Mouse (Mus musculus) cerebellum, adult 11 months (tissue): ENCODE measurements around the gene Tlcd2.

Source experiments
- DNase-seq: peaks from one replicate; pipeline ENCODE4 v3.0.0; 2022

Gene Tlcd2

DNA sequence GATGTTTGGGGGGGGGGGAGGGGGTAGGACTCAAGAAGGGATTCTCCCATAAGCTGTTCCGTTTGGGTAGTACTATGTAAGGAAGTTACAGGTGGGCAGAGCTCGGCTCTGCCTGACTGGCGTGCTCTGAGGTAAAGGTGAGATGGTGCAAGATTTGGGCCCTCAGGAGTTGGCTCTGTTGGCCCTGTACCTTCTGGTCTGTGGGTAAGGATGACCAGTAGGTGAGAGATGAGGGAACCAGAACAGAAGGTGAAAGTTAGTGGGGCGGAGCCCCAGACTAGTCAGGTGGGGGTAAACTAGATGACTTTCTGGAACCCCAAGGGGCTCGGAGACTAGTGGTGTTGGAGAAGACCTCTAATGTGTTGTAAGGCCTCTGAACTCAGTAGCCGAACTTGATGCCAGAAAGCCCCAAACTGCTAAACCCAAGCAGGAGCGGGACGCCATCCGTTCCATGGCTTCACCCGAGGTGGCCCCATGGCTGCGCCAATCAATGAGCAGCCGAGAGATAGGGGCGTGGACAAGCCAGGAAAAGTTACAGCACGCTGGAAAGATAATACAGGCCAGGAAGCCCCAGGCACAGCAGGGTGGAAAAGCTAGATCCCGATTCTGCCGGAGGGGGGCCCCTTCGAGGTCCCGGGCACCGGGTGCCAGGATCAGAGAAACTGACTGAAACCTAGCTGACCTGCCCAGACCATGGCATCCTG lies 6.1 kb downstream of the Tlcd2 start:
- no peak for DNase-seq

DNA sequence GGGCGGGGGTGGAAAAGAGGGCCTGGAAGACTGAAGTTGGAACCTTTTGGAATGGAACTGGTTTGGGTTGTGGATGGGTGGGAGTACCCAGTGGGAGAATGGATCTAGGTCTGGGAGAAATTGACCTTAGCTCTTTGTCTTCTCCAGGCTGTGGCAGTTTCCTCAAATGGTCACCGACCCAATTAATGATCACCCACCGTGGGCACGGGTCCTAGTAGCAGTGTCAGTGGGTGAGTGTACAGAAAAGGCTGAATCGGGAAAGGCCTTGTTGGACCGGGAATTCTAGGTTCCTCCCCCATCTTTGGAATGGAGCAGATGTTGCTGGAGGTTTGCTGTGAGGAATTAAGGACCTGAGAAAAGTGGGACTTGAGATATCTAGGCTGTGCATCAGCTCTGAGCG lies 6.9 kb downstream of the Tlcd2 start:
- no peak for DNase-seq

DNA sequence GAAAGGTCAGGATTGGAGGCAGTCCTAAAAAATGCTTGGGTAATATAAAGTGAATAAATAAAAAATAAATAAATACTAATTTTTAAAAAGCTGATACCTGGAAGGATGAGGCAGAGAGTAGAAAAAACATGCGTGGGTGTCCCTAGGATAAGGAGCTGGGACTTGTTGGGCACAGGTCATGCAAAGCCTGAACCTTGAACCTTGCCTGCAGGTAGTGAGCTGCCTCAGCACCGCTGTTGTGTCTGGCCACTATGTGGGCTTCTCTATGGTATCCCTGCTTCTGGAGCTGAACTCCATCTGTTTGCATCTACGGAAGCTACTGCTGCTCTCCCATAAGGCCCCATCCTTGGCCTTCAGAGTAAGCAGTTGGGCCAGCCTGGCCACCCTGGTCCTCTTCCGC lies 7.7 kb downstream of the Tlcd2 start:
- no peak for DNase-seq

DNA sequence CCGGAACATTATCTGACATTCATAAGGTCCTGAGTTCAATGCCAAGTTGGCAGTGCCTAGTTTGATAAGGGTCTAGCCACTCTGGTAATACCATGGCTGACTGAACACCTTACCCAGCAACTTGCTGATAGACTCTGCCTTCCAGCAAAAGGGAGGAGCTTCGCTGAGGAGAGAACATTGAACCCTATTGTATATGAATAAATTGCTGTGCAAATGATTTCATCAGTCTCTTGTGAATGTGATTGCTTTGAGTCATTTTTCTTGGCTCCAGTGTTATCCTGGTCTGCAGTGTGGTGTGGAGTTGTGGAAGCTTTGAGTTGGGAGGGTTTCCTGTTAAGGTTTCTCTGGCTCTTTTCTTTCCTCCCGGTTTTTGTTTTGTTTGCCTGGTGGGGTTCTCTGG lies 9.2 kb downstream of the Tlcd2 start:
- no peak for DNase-seq

DNA sequence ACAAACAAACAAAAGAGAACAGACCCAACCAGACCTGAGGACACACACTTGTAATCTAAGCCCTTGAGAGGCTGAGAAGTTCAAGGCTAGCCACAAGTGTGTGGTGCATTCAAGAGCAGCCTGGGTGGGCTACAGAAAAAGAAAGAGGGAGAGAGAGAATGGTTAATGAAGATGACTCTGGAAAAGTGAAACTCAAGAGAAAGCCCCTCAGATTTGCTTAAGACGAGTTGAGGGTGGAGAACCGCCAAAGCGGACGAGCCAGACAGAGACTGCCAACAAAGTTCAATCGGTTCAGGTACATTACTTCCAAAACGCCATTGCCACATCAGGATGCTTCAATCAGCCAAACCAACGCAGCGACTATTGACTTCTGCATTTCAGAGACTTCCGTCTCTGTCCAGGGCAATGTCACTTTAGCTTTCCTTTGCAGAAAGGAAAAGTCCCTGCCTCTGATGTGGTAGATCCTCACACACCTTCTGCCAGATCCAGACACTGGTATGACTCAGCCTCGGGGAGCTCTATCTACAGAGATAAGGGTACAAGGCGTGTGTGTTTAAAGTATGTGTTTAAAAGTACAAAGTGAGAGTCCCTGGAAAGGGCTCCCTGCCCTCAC lies 11.1 kb downstream of the Tlcd2 start:
- no peak for DNase-seq

DNA sequence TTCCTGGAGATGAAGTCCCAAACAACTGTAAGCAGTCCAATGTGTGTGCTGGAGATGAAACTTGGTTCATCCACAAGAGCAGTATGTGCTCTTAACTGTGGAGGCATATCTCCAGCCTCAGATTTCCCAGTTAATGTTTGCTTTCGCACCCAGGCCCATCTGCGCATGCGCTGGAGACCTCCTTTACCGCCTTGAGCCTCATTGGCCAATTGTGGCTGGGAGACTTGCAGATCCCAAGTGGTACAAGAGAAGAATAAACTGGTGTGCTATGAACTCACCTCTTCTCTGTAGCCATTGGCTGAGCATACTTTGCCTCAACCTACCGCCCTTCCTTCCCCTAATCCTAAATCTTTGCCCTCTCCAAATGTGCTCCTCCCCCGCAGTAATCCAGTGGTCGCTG lies 11.9 kb downstream of the Tlcd2 start:
- no peak for DNase-seq

DNA sequence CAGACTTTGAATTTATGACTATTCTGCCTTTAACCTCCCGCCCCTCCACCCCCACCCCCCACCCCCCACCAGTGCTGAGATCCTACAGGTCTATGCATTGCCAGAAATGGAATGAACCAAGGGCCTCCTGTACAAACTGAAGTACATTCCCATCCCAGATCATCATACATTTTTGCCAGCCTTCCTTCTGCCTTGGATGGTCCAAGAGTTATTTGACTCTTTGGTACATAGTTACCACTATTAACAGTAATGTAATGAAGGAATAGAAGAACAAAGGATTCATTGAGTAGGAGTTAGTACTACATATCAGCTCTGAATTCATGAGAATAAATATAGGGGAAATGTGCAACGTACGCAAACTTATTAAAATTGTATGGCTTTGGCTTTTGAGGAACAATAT lies 24.7 kb downstream of the Tlcd2 start:
- no peak for DNase-seq

DNA sequence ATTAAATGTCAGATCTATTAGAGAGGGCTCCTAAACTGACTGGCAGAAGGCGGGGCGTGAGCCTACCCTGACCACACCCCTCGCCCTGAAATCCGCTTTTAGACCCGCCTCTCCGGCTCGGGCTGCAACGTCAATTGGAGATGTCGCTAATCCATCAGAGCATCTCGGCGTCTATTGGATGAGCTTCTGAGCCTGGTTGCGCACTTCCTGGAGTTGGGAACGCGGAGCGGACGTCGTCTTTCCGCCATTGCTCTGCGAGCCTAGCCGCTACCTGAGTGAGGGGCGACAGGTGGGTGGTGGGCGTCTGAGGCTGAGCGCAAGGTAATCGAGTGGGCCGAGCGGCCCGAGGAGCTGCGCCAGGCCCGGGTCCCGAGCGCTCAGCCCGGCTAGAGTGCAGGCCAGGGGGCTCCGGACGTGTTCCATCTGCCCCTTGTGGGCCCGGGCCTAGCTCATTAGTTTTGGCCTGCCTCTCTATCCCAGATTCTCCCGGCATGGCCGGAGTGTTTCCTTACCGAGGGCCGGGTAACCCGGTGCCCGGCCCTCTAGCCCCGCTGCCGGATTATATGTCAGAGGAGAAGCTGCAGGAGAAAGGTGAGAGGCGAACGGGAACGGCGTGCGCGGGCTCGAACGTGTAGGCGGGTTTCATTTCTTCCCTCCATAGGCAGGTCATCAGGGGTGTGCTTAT lies 25.2 kb downstream of the Tlcd2 start, which contains the start of gene Prpf8:
Gene Prpf8, plus strand, starts transcription at position 216 of the 685 bp plus-strand sequence.
- peak; percentile 96 for DNase-seq

DNA sequence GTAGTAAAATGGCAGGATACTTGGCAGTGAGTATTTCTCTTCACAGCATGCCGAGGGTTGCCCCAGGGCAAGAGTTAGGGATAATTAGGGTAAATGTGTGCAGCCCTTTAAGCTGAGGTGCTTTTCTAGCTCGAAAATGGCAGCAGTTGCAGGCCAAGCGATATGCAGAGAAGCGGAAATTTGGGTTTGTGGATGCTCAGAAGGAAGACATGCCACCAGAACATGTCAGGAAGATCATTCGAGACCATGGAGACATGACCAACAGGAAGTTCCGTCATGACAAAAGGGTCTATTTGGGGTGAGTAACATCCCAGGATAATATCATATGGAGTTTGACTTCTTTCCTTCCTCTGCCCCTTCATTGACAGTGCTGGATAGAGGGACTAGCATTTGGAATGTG lies 26.0 kb downstream of the Tlcd2 start:
- DNase-seq = no peak

DNA sequence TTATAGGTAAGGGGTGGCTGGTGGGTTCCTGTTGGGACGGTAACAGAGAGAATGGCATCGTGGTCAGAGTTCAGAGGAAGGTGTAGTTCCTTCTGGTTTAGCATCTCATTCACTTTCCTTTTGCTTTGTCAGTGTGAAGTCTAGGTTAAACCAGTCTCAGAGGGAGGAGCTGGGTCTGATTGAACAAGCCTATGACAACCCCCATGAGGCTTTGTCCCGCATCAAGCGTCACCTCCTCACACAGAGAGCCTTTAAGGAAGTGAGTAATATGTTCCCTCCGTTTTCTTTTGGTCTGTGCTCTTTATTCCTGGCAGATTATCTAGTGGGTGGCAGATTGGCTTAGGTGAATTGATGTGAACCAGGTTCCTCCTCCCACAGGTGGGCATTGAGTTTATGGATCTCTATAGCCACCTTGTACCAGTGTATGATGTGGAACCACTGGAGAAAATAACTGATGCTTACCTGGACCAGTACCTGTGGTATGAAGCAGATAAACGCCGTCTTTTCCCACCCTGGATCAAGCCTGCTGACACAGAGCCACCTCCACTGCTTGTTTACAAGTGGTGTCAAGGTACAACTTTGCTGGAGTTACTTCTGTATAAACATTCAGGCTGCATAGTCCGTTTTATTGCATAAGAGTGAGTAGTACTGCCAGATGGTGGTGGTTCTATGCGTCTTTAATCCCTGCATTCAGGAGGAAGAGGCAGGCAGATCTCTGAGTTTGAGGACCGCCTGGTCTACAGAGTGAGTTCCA lies 33.0 kb downstream of the Tlcd2 start:
- DNase-seq = no peak

DNA sequence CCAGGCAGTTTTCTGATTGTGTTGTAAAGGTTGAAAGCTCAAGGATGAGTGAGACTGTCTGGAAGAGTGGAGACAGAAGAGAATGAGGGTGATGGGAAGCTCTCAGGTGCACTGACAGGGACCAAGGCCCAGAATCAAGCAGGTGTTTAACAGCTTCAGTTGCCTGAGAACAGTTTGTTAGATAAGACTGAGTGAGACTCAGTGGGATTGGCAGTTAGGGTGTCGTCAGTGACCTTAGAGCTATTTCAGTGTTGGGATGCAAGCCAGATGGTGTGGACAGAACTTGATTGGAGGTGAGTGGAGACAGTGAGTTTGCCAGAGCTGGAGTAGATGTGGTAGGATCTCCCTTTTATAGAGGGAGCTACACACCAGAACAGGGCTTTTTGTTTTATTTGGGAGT lies 36.6 kb downstream of the Tlcd2 start:
- DNase-seq = no peak

DNA sequence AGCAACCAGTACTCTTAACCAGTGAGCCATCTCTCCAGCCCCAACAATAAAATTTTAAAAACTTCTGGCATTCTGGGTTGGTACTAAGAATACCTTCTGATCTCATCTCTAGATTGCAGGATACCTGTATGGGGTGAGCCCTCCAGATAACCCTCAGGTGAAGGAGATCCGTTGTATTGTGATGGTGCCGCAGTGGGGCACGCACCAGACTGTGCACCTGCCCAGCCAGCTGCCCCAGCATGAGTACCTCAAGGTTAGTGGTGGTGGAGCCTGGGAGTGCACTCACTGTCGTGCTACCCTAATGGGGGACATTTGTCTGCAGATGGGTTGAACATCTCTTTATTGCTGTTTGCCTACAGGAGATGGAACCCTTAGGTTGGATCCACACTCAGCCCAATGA lies 46.6 kb downstream of the Tlcd2 start:
- DNase-seq = no peak

DNA sequence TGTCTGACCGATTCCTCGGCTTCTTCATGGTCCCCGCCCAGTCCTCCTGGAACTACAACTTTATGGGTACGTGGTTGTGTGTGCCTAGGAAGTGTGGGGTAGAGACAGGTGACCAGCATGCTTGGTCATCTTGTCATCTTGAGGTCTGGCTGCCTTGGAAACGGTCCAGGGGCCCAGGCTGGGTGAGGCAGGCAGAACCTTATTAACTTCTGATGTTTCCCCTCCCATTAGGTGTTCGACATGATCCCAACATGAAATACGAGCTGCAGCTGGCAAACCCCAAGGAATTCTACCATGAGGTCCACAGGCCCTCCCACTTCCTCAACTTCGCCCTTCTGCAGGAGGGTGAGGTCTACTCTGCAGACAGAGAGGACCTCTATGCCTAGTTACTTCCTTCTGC lies 47.4 kb downstream of the Tlcd2 start:
- no peak for DNase-seq

DNA sequence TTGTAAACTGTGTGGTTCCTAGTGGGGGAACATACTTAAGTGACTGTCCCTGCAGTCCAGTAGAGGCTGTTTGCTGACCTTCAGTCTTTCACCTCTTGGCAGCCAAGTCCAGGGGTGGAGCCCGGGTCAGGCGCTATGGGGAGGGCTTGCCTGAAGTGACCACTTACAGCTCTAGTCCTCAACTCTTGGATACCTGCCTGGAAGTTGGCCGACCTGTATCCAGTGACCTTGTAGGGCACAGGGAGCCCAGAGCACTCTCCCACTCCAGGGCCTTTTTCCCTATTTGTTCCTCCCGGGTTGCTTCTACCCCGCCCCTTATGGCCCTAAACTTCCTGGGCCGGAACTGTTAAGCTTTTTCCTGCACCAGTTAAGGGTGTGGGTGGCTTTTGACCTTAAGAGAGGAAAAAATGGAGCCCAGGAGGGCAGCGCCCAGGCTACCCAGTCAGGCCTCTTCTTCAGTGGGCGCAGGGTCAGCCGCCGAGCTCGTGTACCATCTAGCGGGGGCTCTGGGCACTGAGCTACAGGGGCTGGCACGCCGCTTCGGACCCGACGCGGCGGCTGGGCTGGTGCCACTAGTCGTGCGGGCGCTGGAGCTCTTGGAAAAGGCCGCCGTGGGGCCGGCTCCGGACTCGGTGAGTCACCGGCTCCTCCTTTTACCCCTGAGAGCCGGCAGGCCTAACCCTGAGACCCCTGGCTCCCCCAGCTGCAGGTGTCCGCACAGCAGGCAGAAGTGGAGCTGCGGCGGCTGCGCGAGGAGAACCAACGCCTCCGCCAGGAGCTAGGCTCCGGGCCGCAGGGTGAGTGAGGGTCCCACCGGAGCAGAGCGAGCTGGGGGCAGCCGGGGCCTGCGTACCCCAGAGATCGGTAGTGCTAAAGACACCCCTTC lies 48.5 kb downstream of the Tlcd2 start, which contains the start of gene Rilp:
Gene Rilp, plus strand, starts transcription at position 354 of the 886 bp plus-strand sequence.
- DNase-seq = peak; percentile 62

DNA sequence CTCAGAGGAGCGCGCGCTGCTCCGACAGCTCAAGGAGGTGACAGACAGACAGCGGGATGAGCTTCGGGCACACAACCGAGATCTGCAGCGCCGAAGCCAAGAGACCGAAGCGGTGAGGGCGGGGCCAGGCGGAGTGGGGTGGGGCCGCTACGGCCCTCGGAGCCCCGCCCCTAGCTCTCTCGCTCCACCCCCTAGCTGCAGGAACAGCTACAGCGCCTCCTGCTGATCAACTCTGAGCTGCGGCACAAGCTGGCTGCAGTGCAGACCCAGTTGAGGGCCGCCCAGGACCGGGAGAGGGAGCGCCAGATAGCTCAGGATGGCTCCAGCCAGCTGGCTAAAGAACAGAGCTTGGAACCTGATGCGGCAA lies 49.1 kb downstream of the Tlcd2 start:
- peak; percentile 93 for DNase-seq

DNA sequence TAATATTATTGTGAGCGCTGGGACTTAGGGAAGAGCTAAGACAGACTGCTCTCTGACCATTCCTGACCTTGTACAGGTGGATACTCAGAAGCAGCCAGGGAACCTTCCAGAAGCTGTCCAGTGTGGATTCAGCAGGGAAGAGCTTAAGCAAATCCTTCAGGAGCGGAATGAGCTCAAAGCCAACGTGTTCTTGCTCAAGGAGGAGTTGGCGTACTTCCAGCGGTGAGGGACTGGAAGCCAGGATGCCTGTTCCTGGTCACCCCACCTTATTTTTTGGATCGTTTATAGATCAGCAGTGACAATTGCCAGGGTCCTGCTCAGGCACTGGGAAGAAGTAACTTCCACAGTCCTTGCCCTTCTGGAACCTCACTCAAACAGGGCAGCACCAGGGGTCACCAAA lies 49.7 kb downstream of the Tlcd2 start:
- peak; percentile 56 for DNase-seq

DNA sequence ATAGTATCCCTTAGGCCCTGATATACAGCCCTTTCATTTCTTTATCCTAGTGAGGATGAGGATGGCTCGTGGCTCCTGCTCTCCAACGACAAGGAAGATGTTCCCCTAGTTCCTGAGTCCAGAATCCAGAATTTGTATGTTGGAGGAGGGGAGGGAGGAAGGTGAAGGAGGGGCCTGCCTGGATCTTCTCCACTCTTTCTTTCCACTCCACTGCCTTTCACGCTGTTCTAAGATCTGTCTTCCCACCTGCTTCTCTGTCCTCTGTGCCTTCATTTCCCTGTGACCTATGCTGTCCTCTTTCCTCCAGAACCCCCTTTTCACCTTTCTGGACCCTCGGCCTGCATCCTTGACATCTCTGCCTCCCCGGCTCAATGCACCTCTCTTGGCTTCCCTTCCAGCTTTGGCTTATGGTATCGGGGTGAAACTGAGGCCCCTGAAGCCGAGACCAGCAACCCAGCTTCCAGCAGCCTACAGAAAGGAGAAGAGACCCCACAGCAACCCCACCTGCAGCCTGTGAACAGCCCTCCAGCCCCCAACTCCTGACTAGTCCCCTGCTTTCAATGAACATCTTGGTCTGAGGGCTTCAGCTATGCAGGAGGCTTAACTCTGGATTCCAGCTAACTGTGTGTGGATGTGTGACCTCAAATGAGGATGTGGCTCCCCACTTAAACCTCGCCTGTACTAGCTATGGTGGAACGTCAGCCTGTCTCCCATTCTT lies 50.9 kb downstream of the Tlcd2 start:
- DNase-seq = no peak

DNA sequence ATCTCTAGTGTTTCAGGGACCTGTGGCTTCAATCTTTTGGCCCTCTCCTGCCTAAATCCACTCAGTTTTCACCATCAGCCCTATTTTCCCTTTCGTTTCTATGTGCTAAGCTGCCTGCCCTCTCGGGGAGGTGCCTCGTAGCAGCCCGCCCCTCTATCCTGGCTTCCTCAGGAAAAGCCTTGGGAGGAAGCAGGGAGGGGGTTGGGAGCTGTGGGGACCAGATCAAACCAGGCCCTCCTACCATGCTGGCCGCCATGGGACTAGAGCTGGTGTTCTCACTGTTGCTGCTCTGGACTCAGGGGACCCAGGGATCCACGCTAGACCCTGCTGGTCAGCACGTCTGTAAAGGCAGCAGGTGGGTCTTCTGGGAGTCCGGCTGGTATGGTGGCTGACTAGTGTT lies 51.8 kb downstream of the Tlcd2 start, which contains the start of gene Scarf1:
Gene Scarf1, plus strand, starts transcription at position 205 of the 400 bp plus-strand sequence.
- no peak for DNase-seq

DNA sequence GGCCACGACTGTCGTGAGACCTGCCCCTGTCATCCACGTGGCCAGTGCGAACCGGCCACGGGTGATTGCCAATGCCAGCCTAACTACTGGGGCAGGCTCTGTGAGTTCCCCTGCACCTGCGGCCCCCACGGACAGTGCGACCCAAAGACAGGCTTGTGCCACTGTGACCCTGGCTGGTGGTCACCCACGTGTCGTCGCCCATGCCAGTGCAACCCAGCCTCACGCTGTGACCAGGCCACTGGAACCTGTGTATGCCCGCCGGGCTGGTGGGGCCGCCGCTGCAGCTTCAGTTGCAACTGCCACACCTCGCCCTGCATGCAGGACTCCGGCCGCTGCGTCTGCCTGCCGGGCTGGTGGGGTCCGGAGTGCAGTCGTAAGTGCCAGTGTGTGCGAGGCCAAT lies 53.7 kb downstream of the Tlcd2 start:
- no peak for DNase-seq

DNA sequence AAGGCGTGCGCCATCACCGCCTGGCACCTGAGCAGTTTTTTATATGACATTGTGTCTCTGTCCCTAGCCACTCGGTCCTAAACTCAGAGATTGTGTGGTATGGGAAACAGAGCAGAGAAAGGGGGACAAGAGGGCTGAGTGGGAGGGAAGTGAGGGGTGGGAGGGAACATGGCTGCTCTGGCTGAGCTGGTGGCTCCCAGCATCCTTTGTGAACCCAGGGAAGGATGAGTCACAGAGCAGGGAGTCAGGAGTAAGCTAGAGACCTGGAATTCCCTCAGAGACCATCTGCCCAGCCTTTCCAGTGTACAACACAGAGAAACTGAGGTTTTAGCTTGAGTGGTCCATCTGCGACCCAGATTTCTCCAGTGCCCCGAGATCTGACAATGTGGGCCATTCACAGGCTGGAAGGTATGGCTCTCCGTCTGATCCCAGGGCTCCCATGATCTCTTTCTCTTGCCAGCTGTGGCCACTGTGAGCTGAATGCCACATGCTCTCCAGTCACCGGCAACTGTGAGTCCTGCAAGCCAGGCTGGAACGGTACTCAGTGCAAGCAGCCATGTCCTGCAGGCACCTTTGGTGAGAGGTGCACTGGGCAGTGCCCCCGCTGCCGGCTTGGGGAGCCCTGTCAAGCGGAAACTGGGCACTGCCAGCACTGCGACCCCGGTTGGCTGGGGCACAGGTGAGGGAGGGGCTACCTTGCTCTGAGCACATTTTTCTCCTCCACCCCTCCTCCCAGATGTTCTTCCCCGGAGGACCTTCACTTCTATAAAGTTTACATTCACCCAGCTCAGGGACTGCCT lies 58.5 kb downstream of the Tlcd2 start:
- no peak for DNase-seq
